Mouse (Mus musculus) C2C12 (cell line): ENCODE data around the gene Gstp2.
A peak's percentile ranks its signal among the peaks of the same experiment; 100 is the strongest.

ENCODE experiments used
- CEBPB ChIP-seq: IDR thresholded peaks from one replicate; pipeline ENCODE4 v1.6.1; 2011; ENCODE audit warnings: low read depth, mild to moderate bottlenecking, control low read depth, moderate library complexity
- CTCF ChIP-seq: IDR thresholded peaks from one replicate; pipeline ENCODE4 v1.5.1; 2011; ENCODE audit not compliant: control insufficient read depth, insufficient read depth, insufficient read length
- FOSL1 ChIP-seq: IDR thresholded peaks from one replicate; pipeline ENCODE4 v1.8.0; 2011; ENCODE audit warnings: mild to moderate bottlenecking, low read length; ENCODE audit not compliant: poor library complexity, insufficient read depth, severe bottlenecking
- MAX ChIP-seq: IDR thresholded peaks from one replicate; pipeline ENCODE4 v1.6.1; 2011; ENCODE audit warnings: mild to moderate bottlenecking, control low read depth
- MYOG ChIP-seq: IDR thresholded peaks from one replicate; pipeline ENCODE4 v1.6.1; 2011; ENCODE audit not compliant: control insufficient read depth, insufficient read length; ENCODE audit errors: extremely low read depth
- USF1 ChIP-seq: IDR thresholded peaks from one replicate; pipeline ENCODE4 v1.6.1; 2011; ENCODE audit warnings: low read depth, mild to moderate bottlenecking, control low read depth, moderate library complexity

DNA sequence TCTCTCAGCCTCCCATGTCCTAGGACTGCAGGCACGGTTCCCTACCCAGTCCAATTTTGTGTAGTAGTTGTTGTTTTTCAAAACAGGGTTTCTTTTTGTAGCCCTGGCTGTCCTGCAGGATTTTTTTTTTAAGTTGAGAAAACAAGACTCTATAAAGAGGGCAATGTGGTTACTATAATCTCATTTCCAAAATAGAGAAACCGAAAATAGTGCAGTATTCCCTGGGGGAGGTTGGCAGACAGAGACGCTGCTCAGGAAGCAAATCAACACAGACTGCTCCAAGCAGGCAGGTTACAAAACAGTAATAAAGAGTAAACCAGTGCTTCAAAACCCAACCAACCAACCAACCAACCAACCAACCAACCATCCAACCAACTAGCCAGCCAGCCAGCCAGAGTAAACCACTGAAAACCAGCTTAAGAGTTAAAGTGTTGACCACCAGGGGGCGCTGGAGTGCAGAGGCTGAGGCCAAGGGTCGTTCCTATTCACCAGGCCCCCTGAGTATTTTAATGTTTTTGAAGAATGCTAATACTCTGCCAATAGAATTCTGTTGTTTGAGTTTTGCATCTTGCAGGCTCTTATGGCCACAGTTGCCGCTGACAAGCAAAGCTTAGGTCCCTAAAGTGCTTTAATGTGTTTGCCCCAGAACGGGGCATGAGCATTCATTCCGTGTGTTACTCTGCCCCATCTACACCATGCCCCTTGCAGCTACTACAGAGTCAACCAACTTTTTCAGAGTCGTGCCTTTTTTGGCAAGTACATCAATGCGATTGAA lies 6.1 kb upstream of the Gstp2 start:
- TF ChIP-seq CTCF (peak; percentile 71), CEBPB (no peak), MAX (no peak), FOSL1 (no peak), MYOG (no peak), USF1 (no peak)
